Mouse (Mus musculus) Patski (cell line): ENCODE results near the gene Tmem104. TPM values are rescaled to one million over a fixed set of nuclear protein-coding genes. Genes with fewer than 3 reads are reported as not detected.

Experiments
- ATAC-seq: fragments of 100-300 bp; one replicate; pipeline ENCODE4 v1.8.0; 2021
- CTCF ChIA-PET: fragments of 350-600 bp; sonication (Branson Sonifier 250); formaldehyde crosslinking; loops from one replicate; lab custom pipeline; 2022; ENCODE audit warnings: inconsistent platforms; lab: Charles Lee
- POLR2A ChIA-PET: fragments of 350-600 bp; sonication (Branson Sonifier 250); formaldehyde crosslinking; loops from one replicate; lab custom pipeline; 2022; ENCODE audit warnings: antibody characterized with exemption, inconsistent platforms; lab: Charles Lee
- DNase-seq: peaks from one replicate; pipeline ENCODE4 v3.0.0-alpha.2; 2011; ENCODE audit warnings: low read depth, low spot score
- H3K27me3 ChIP-seq: fragments of 371-371 bp; one replicate; pipeline ENCODE4 v1.5.1; 2021
- CTCF ChIP-seq: fragments of 100-300 bp; IDR thresholded peaks from one replicate; pipeline ENCODE4 v1.5.1; 2021
- in situ Hi-C: fragments of 300-500 bp; cut with MboI; formaldehyde crosslinking; loops from 3 replicates; pipeline ENCODE4 v1.11.1; 2018; ENCODE audit warnings: low pct_unique_long_range_greater_than_20kb, mixed read lengths
- polyA plus RNA-seq: library from polyadenylated mRNA; unstranded; gene quantifications from one replicate; pipeline ENCODE4 v1.2.3, GENCODE M21; 2021

The Tmem104 gene
- polyA plus RNA-seq, 1 experiment from 2014 or later = 10.2 TPM

- no peaks in the 10 kb centered on the region for H3K27me3 ChIP-seq
- POLR2A ChIA-PET = interaction anchor here (0.5 to 1.3 kb wide), 3 partner anchors 12 to 61 kb away, joined by 3 to 4 read pairs (median 4); partner anchors contain the start of gene Fdxr
- in situ Hi-C loops = no loop called here
- DNase-seq (no peak), ATAC-seq (no peak)
- TF ChIP-seq CTCF = no peak
- CTCF ChIA-PET = interaction anchor here (1.1 to 2.3 kb wide), 2 partner anchors 13 to 56 kb away, joined by 3 to 7 read pairs; no protein-coding TSS in a partner anchor
Measured at GRCm38 (mm10) chr11:115215123-115215522, 27.8 kb downstream of the Tmem104 start.

- POLR2A ChIA-PET = no interaction called here
- no peak for ATAC-seq
- no peaks in the 10 kb centered on the region for H3K27me3 ChIP-seq
- TF ChIP-seq CTCF = no peak
- in situ Hi-C loops = no loop called here
- CTCF ChIA-PET = interaction anchor here (1.1 kb wide), 1 partner anchor 11 kb away, joined by 3 read pairs; no protein-coding TSS in a partner anchor
- no peak for DNase-seq
Measured at GRCm38 (mm10) chr11:115217439-115218410, 30.4 kb downstream of the Tmem104 start.

GRCm38 (mm10) chr11:115219263-115219662, 32.0 kb downstream of the Tmem104 start:
- no peak for DNase-seq
- no peak for ATAC-seq
- no peaks in the 10 kb centered on the region for H3K27me3 ChIP-seq
- TF ChIP-seq CTCF = no peak
- ChIA-PET CTCF (interaction anchor here (1.5 kb wide), 1 partner anchor 17 kb away, joined by 4 read pairs; no protein-coding TSS in a partner anchor), POLR2A (no interaction called here)
- in situ Hi-C loops = no loop called here

GRCm38 (mm10) chr11:115219685-115220084, 32.4 kb downstream of the Tmem104 start:
- no peak for TF ChIP-seq CTCF
- POLR2A ChIA-PET = no interaction called here

GRCm38 (mm10) chr11:115222077-115222476, 34.8 kb downstream of the Tmem104 start:
- H3K27me3 ChIP-seq = no peaks in the 10 kb centered on the region
- in situ Hi-C loops = no loop called here
- ATAC-seq (no peak), DNase-seq (no peak)
- ChIA-PET CTCF (interaction anchor here (1.7 kb wide), 1 partner anchor 47 kb away, joined by 3 read pairs; no protein-coding TSS in a partner anchor), POLR2A (no interaction called here)
- no peak for TF ChIP-seq CTCF

More at GRCm38 (mm10) chr11:115219685-115220084, 32.4 kb downstream of the Tmem104 start:
- no peaks in the 10 kb centered on the region for H3K27me3 ChIP-seq
- DNase-seq = no peak
- CTCF ChIA-PET = interaction anchor here (1.5 kb wide), 1 partner anchor 18 kb away, joined by 4 read pairs; no protein-coding TSS in a partner anchor
- no peak for ATAC-seq
- in situ Hi-C loops = no loop called here

- no peak for TF ChIP-seq CTCF
- CTCF ChIA-PET = no interaction called here
- no peak for DNase-seq
- ATAC-seq = no peak
- in situ Hi-C loops = no loop called here
- POLR2A ChIA-PET = no interaction called here
- no peaks in the 10 kb centered on the region for H3K27me3 ChIP-seq
Measured at GRCm38 (mm10) chr11:115222570-115222969, 35.3 kb downstream of the Tmem104 start.

- no peak for TF ChIP-seq CTCF
- in situ Hi-C loops = no loop called here
- DNase-seq (no peak), ATAC-seq (no peak)
- no peaks in the 10 kb centered on the region for H3K27me3 ChIP-seq
- ChIA-PET POLR2A (interaction anchor here (0.5 kb wide), 1 partner anchor 313 kb away, joined by 4 read pairs; no protein-coding TSS in a partner anchor), CTCF (no interaction called here)
Measured at GRCm38 (mm10) chr11:115223451-115223850, 36.2 kb downstream of the Tmem104 start.

GRCm38 (mm10) chr11:115223877-115224276, 36.6 kb downstream of the Tmem104 start:
- ChIA-PET CTCF (no interaction called here), POLR2A (no interaction called here)
- H3K27me3 ChIP-seq = no peaks in the 10 kb centered on the region
- in situ Hi-C loops = no loop called here
- no peak for TF ChIP-seq CTCF
- DNase-seq (no peak), ATAC-seq (no peak)

GRCm38 (mm10) chr11:115224889-115225288, 37.6 kb downstream of the Tmem104 start:
- ATAC-seq (no peak), DNase-seq (no peak)
- ChIA-PET POLR2A (no interaction called here), CTCF (interaction anchor here (0.8 to 2.6 kb wide), 6 partner anchors 12 to 36 kb away, joined by 3 to 9 read pairs (median 4); no protein-coding TSS in a partner anchor)
- in situ Hi-C loops = no loop called here
- no peak for TF ChIP-seq CTCF
- no peaks in the 10 kb centered on the region for H3K27me3 ChIP-seq

- H3K27me3 ChIP-seq = no peaks in the 10 kb centered on the region
- no peak for TF ChIP-seq CTCF
- ChIA-PET POLR2A (no interaction called here), CTCF (interaction anchor here (0.8 to 2.6 kb wide), 6 partner anchors 12 to 36 kb away, joined by 3 to 9 read pairs (median 4); no protein-coding TSS in a partner anchor)
- in situ Hi-C loops = no loop called here
- ATAC-seq (no peak), DNase-seq (no peak)
Measured at GRCm38 (mm10) chr11:115225301-115225700, 38.0 kb downstream of the Tmem104 start.
